Mouse (Mus musculus): Measurements from ENCODE around the gene Sox2. TPM values are rescaled to one million over a fixed set of nuclear protein-coding genes. Genes with fewer than 3 reads are reported as not detected.

The Sox2 gene
- polyA plus RNA-seq, 1 experiment = not detected

- no peak overlapping the region for H3K4me3 ChIP-seq
- peaks cover 29% of the 10 kb centered on the region for H3K27me3 ChIP-seq (ENCODE audit: control insufficient read depth, insufficient read depth, insufficient read length)
- H3K36me3 ChIP-seq (ENCODE audit: control insufficient read depth, insufficient read depth) = no peaks in the 10 kb centered on the region
- TF ChIP-seq E2F4 (IDR thresholded peaks at IDR 0.05; ENCODE audit: insufficient read depth) (no peak), MAX (IDR thresholded peaks at IDR 0.05; ENCODE audit: low read depth) (no peak)
- H3K4me2 ChIP-seq (ENCODE audit: low read depth) = no peak overlapping the region
- no peak overlapping the region for H3ac ChIP-seq (ENCODE audit: control insufficient read depth, insufficient read length)
- H3K79me2 ChIP-seq (ENCODE audit: control insufficient read depth, insufficient read depth) = no peaks in the 10 kb centered on the region
Measured at GRCm38 (mm10) chr3:34648105-34648832, 1.9 kb upstream of the Sox2 start.

- no peak overlapping the region for H3K4me3 ChIP-seq
- H3ac ChIP-seq (ENCODE audit: control insufficient read depth, insufficient read length) = no peak overlapping the region
- H3K36me3 ChIP-seq (ENCODE audit: control insufficient read depth, insufficient read depth) = no peaks in the 10 kb centered on the region
- peaks cover 21% of the 10 kb centered on the region for H3K27me3 ChIP-seq (ENCODE audit: control insufficient read depth, insufficient read depth, insufficient read length)
- H3K79me2 ChIP-seq (ENCODE audit: control insufficient read depth, insufficient read depth) = no peaks in the 10 kb centered on the region
- TF ChIP-seq E2F4 (IDR thresholded peaks at IDR 0.05; ENCODE audit: insufficient read depth) (no peak), REST (IDR thresholded peaks at IDR 0.05; ENCODE audit: insufficient read depth, insufficient read length) (no peak), TCF12 (IDR thresholded peaks at IDR 0.05; ENCODE audit: insufficient read depth, poor library complexity, severe bottlenecking) (no peak), POLR2A (IDR thresholded peaks at IDR 0.05; ENCODE audit: insufficient read length, low read depth) (no peak), MYOD1 (IDR thresholded peaks at IDR 0.05; ENCODE audit: control insufficient read depth in 1 of 3, insufficient read length in 2 of 3, low read depth in 2 of 3) (no peak), SRF (IDR thresholded peaks at IDR 0.05; ENCODE audit: control insufficient read depth, insufficient read length, low read depth) (no peak), USF1 (IDR thresholded peaks at IDR 0.05; ENCODE audit: low read depth) (no peak), CEBPB (IDR thresholded peaks at IDR 0.05; ENCODE audit: insufficient read depth, poor library complexity, severe bottlenecking) (no peak), MAX (IDR thresholded peaks at IDR 0.05; ENCODE audit: low read depth) (no peak), MYOG (IDR thresholded peaks at IDR 0.05; ENCODE audit: control insufficient read depth in 1 of 3, insufficient read depth in 1 of 3, insufficient read length in 2 of 3, low read depth in 2 of 3) (no peak), POLR2AphosphoS2 (IDR thresholded peaks at IDR 0.05; ENCODE audit: insufficient read length, low read depth) (no peak), TCF3 (IDR thresholded peaks at IDR 0.05; ENCODE audit: insufficient read length, low read depth) (no peak)
- H3K4me2 ChIP-seq (ENCODE audit: low read depth) = peak overlapping the region; percentile 42
Measured at GRCm38 (mm10) chr3:34648833-34649719, 1.1 kb upstream of the Sox2 start.

- Histone ChIP-seq H3K4me3 (no peak overlapping the region), H3K36me3 (ENCODE audit: control insufficient read depth, insufficient read depth) (no peaks in the 10 kb centered on the region), H3K4me2 (ENCODE audit: low read depth) (peak overlapping the region; percentile 42), H3ac (ENCODE audit: control insufficient read depth, insufficient read length) (no peak overlapping the region), H3K27me3 (ENCODE audit: control insufficient read depth, insufficient read depth, insufficient read length) (peaks cover 26% of the 10 kb centered on the region), H3K79me2 (ENCODE audit: control insufficient read depth, insufficient read depth) (no peaks in the 10 kb centered on the region)
- TF ChIP-seq POLR2A (IDR thresholded peaks at IDR 0.05; ENCODE audit: insufficient read length, low read depth) = no peak
- no peak for TF ChIP-seq REST (IDR thresholded peaks at IDR 0.05; ENCODE audit: insufficient read depth, insufficient read length)
- TF ChIP-seq TCF12 (IDR thresholded peaks at IDR 0.05; ENCODE audit: insufficient read depth, poor library complexity, severe bottlenecking) = no peak
- no peak for TF ChIP-seq E2F4 (IDR thresholded peaks at IDR 0.05; ENCODE audit: insufficient read depth)
- no peak for TF ChIP-seq CEBPB (IDR thresholded peaks at IDR 0.05; ENCODE audit: insufficient read depth, poor library complexity, severe bottlenecking)
Measured at GRCm38 (mm10) chr3:34650621-34651361, 586 bp downstream of the Sox2 start.

DNA sequence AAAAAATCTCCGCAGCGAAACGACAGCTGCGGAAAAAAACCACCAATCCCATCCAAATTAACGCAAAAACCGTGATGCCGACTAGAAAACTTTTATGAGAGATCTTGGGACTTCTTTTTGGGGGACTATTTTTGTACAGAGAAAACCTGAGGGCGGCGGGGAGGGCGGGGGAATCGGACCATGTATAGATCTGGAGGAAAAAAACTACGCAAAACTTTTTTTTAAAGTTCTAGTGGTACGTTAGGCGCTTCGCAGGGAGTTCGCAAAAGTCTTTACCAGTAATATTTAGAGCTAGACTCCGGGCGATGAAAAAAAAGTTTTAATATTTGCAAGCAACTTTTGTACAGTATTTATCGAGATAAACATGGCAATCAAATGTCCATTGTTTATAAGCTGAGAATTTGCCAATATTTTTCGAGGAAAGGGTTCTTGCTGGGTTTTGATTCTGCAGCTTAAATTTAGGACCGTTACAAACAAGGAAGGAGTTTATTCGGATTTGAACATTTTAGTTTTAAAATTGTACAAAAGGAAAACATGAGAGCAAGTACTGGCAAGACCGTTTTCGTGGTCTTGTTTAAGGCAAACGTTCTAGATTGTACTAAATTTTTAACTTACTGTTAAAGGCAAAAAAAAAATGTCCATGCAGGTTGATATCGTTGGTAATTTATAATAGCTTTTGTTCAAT is 1.4 kb downstream of the Sox2 start:
- H3K27me3 ChIP-seq (ENCODE audit: control insufficient read depth, insufficient read depth, insufficient read length) = peaks cover 26% of the 10 kb centered on the region
- H3K4me2 ChIP-seq (ENCODE audit: low read depth) = no peak overlapping the region
- H3K4me3 ChIP-seq = no peak overlapping the region

More for the DNA sequence above, 1.4 kb downstream of the Sox2 start:
- TF ChIP-seq MYOD1 (IDR thresholded peaks at IDR 0.05; ENCODE audit: control insufficient read depth in 1 of 3, insufficient read length in 2 of 3, low read depth in 2 of 3) (no peak), REST (IDR thresholded peaks at IDR 0.05; ENCODE audit: insufficient read depth, insufficient read length) (no peak), CEBPB (IDR thresholded peaks at IDR 0.05; ENCODE audit: insufficient read depth, poor library complexity, severe bottlenecking) (no peak), TCF3 (IDR thresholded peaks at IDR 0.05; ENCODE audit: insufficient read length, low read depth) (no peak), USF1 (IDR thresholded peaks at IDR 0.05; ENCODE audit: low read depth) (no peak), E2F4 (IDR thresholded peaks at IDR 0.05; ENCODE audit: insufficient read depth) (no peak), MAX (IDR thresholded peaks at IDR 0.05; ENCODE audit: low read depth) (no peak), POLR2A (IDR thresholded peaks at IDR 0.05; ENCODE audit: insufficient read length, low read depth) (no peak), POLR2AphosphoS2 (IDR thresholded peaks at IDR 0.05; ENCODE audit: insufficient read length, low read depth) (no peak), TCF12 (IDR thresholded peaks at IDR 0.05; ENCODE audit: insufficient read depth, poor library complexity, severe bottlenecking) (no peak), SRF (IDR thresholded peaks at IDR 0.05; ENCODE audit: control insufficient read depth, insufficient read length, low read depth) (no peak), MYOG (IDR thresholded peaks at IDR 0.05; ENCODE audit: control insufficient read depth in 1 of 3, insufficient read depth in 1 of 3, insufficient read length in 2 of 3, low read depth in 2 of 3) (no peak)
- Histone ChIP-seq H3K36me3 (ENCODE audit: control insufficient read depth, insufficient read depth) (no peaks in the 10 kb centered on the region), H3K79me2 (ENCODE audit: control insufficient read depth, insufficient read depth) (no peaks in the 10 kb centered on the region), H3ac (ENCODE audit: control insufficient read depth, insufficient read length) (no peak overlapping the region)

Data from myocyte (in vitro differentiated cells).